Mouse (Mus musculus): Measurements from ENCODE around the gene Edf1. TPM values are rescaled to one million over a fixed set of nuclear protein-coding genes. Genes with fewer than 3 reads are reported as not detected.

Gene Edf1
- polyA plus RNA-seq, 1 experiment from 2014 or later: 263 TPM

DNA sequence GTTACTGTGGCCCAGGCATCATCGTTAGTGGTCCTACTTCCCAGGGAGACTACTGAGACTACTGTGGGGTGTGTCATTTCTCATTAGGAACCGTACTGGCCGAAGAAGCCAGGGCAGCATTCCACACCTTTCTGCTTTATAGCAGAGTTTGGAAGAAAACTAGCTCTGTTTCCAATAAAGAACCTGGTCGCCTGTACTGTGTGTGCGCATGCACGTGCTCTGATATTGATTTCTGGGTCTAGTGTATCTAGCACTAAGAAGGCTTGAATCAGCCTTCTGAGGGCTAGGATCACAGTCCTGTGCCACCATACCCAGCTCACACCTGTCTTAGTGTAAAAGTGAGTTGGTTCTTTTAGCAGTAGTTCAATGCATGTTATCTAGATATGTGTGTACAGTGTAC lies 1.1 kb downstream of the Edf1 start:
- peaks cover 19% of the 10 kb centered on the region for H3K4me1 ChIP-seq (ENCODE audit: insufficient read depth)
- H3K9ac ChIP-seq (replicated peaks): peak overlapping the region; percentile 98
- peak overlapping the region; percentile 96 for H3K4me3 ChIP-seq (ENCODE audit: low read depth, low read length)
- no peak for TF ChIP-seq CTCF (IDR thresholded peaks at IDR 0.05; ENCODE audit: low read depth)
- no peak for TF ChIP-seq EP300 (IDR thresholded peaks at IDR 0.05; ENCODE audit: low read depth)
- no peaks in the 10 kb centered on the region for H3K27me3 ChIP-seq (ENCODE audit: insufficient read depth, low read length)
- WGBS (ENCODE audit: insufficient replicate concordance): 63% methylated on average over 6 of the region's 6 CpGs
- peak overlapping the region; percentile 98; the same call in 1 of the 2 replicates for H3K27ac ChIP-seq (ENCODE audit: low read depth)
- DNase-seq (peak; percentile 45), ATAC-seq (no peak)
- peaks cover 42% of the 10 kb centered on the region for H3K36me3 ChIP-seq (replicated peaks; ENCODE audit: insufficient read depth, low read length)
- no peaks in the 10 kb centered on the region for H3K9me3 ChIP-seq (ENCODE audit: low read length)
- peak overlapping the region; percentile 99 for H3K4me2 ChIP-seq (ENCODE audit: low read depth, low read length)

DNA sequence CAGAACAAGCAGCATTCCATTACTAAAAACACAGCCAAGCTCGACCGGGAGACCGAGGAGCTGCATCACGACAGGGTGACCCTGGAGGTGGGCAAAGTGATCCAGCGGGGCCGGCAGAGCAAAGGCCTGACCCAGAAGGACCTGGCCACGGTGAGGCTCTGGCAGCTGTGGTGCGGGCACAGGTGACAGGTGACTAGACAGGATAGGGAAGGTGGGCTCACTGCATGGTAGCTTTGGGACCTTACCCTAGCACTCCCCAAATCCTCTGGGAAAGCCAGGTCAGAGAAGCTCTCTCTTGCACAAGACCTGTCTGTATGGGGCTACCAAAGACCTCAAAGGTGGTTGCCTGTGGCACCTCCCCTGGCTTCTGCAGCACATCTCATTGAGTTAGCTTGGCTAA lies 2.9 kb downstream of the Edf1 start:
- H3K4me2 ChIP-seq (ENCODE audit: low read depth, low read length): no peak overlapping the region
- WGBS (ENCODE audit: insufficient replicate concordance): 86% methylated on average over 8 of the region's 8 CpGs
- H3K4me3 ChIP-seq (ENCODE audit: low read depth, low read length): no peak overlapping the region
- H3K36me3 ChIP-seq (replicated peaks; ENCODE audit: insufficient read depth, low read length): peaks cover 51% of the 10 kb centered on the region
- ATAC-seq (no peak), DNase-seq (no peak)
- no peak overlapping the region for H3K9ac ChIP-seq (replicated peaks)
- H3K4me1 ChIP-seq (ENCODE audit: insufficient read depth): peaks cover 19% of the 10 kb centered on the region
- H3K27ac ChIP-seq (ENCODE audit: low read depth): no peak overlapping the region
- TF ChIP-seq EP300 (IDR thresholded peaks at IDR 0.05; ENCODE audit: low read depth) (no peak), CTCF (IDR thresholded peaks at IDR 0.05; ENCODE audit: low read depth) (no peak)
- H3K27me3 ChIP-seq (ENCODE audit: insufficient read depth, low read length): no peaks in the 10 kb centered on the region
- H3K9me3 ChIP-seq (ENCODE audit: low read length): no peaks in the 10 kb centered on the region

DNA sequence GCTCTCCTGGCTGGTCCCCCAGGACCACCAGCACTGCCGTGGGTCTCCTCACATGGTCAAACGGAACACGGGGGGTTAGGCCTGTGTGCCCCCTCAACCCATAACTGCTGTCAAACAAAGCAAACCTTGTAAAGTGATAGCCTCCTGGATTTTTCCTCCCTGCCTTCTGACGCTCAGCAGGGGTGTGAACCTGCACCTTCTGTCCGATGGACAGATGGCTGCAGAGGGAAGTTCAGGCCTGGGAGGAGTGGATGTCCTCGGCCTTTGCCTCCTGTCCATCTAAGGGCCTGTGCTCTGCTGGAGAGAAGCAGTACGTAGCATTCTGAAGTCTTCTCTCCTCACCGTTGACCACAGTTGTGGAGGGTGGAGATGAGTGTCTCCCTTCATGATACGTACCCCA lies 4.3 kb downstream of the Edf1 start:
- no peak for ATAC-seq
- H3K27ac ChIP-seq (ENCODE audit: low read depth): no peak overlapping the region

DNA sequence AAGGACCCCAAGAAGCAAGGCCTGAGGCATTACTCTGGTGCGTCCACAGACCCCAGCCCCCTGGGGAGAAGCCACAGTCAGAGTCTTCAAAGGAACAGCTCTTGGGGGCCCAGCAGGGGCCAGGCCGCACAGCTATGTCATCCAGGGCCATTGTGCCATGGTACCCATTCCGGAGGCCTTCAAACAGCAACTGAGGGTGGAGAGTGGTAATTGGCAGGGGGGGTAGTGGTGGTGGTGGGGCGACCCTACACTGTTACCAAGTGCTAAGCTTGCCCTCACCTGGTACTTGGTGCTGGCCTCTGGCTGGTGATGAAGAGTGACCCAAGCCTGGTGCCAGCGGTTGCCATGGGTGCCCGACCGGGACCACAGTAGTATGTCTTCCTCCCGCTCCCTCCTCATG lies 8.1 kb downstream of the Edf1 start:
- WGBS (ENCODE audit: insufficient replicate concordance): 88% methylated on average over 8 of the region's 8 CpGs
- H3K4me1 ChIP-seq (ENCODE audit: insufficient read depth): no peaks in the 10 kb centered on the region
- H3K4me2 ChIP-seq (ENCODE audit: low read depth, low read length): no peak overlapping the region

More for the DNA sequence above, 4.3 kb downstream of the Edf1 start:
- H3K9ac ChIP-seq (replicated peaks): no peak overlapping the region
- DNase-seq: no peak
- peaks cover 16% of the 10 kb centered on the region for H3K4me1 ChIP-seq (ENCODE audit: insufficient read depth)
- H3K36me3 ChIP-seq (replicated peaks; ENCODE audit: insufficient read depth, low read length): peaks cover 51% of the 10 kb centered on the region
- H3K27me3 ChIP-seq (ENCODE audit: insufficient read depth, low read length): no peaks in the 10 kb centered on the region
- no peak overlapping the region for H3K4me2 ChIP-seq (ENCODE audit: low read depth, low read length)
- no peak for TF ChIP-seq CTCF (IDR thresholded peaks at IDR 0.05; ENCODE audit: low read depth)
- TF ChIP-seq EP300 (IDR thresholded peaks at IDR 0.05; ENCODE audit: low read depth): no peak
- H3K9me3 ChIP-seq (ENCODE audit: low read length): no peaks in the 10 kb centered on the region
- H3K4me3 ChIP-seq (ENCODE audit: low read depth, low read length): no peak overlapping the region
- WGBS (ENCODE audit: insufficient replicate concordance): 83% methylated on average over 9 of the region's 9 CpGs

DNA sequence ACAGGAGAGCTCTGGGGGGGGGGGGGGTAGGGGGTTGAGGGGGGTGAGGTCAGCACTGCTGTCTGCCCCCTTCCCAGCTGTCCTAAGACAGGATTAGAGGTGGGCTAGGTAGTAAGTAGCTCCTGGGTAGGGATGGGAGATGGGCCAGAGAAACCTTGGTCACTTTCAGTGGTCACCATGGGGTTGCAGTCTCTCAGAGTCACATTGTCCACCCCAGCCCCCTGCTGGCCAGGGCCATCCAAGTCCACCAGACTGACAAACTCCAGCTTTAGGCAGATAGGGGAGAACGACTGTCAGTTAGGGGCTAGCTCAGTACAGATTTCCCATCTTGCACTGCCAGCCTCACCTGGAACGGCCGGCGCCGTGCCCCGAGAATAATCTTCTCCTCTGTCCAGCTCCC lies 8.9 kb downstream of the Edf1 start:
- Histone ChIP-seq H3K36me3 (replicated peaks; ENCODE audit: insufficient read depth, low read length) (peaks cover 30% of the 10 kb centered on the region), H3K27ac (ENCODE audit: low read depth) (no peak overlapping the region), H3K4me1 (ENCODE audit: insufficient read depth) (no peaks in the 10 kb centered on the region), H3K4me2 (ENCODE audit: low read depth, low read length) (no peak overlapping the region), H3K9ac (replicated peaks) (no peak overlapping the region), H3K27me3 (ENCODE audit: insufficient read depth, low read length) (no peaks in the 10 kb centered on the region), H3K9me3 (ENCODE audit: low read length) (no peaks in the 10 kb centered on the region), H3K4me3 (ENCODE audit: low read depth, low read length) (no peak overlapping the region)
- ATAC-seq (no peak), DNase-seq (no peak)
- WGBS (ENCODE audit: insufficient replicate concordance): 83% methylated on average over 6 of the region's 6 CpGs
- TF ChIP-seq CTCF (IDR thresholded peaks at IDR 0.05; ENCODE audit: low read depth) (peak; percentile 26; the same call in 1 of the 2 replicates), EP300 (IDR thresholded peaks at IDR 0.05; ENCODE audit: low read depth) (no peak)

More for the DNA sequence above, 8.1 kb downstream of the Edf1 start:
- Histone ChIP-seq H3K9ac (replicated peaks) (no peak overlapping the region), H3K4me3 (ENCODE audit: low read depth, low read length) (no peak overlapping the region), H3K27ac (ENCODE audit: low read depth) (no peak overlapping the region), H3K9me3 (ENCODE audit: low read length) (no peaks in the 10 kb centered on the region), H3K36me3 (replicated peaks; ENCODE audit: insufficient read depth, low read length) (peaks cover 37% of the 10 kb centered on the region), H3K27me3 (ENCODE audit: insufficient read depth, low read length) (no peaks in the 10 kb centered on the region)
- TF ChIP-seq CTCF (IDR thresholded peaks at IDR 0.05; ENCODE audit: low read depth) (no peak), EP300 (IDR thresholded peaks at IDR 0.05; ENCODE audit: low read depth) (no peak)
- DNase-seq (no peak), ATAC-seq (no peak)

DNA sequence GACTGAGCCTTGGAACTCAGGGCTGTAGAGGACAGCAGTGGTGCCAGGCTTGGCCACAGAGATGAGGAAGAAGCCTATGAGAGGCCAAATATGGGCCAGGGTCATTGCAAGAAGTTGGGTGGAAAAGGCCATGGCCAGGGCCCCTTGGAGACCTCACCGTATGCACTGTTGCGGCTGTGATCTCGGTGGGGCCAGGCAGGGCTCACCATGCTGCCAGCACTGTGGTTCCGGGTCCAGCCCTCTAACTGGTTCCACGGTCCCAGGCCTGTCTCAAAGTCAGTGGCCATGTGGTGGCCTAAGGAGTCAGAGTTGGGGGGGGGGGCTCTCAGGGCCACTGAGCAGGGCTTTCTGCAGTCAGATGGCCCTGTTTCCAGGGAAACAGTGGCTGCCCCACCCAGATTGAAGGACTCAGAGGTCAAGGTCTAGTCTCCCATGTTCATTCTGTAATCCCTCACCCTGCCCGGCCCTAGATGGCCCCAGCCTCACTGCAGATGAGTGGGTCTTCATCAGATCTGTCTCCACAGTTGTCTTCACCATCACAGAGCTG lies 10.9 kb downstream of the Edf1 start:
- DNase-seq: no peak
- H3K9me3 ChIP-seq (ENCODE audit: low read length): no peaks in the 10 kb centered on the region
- ATAC-seq: no peak
- no peak overlapping the region for H3K27ac ChIP-seq (ENCODE audit: low read depth)
- H3K36me3 ChIP-seq (replicated peaks; ENCODE audit: insufficient read depth, low read length): peaks cover 11% of the 10 kb centered on the region
- TF ChIP-seq CTCF (IDR thresholded peaks at IDR 0.05; ENCODE audit: low read depth): no peak
- TF ChIP-seq EP300 (IDR thresholded peaks at IDR 0.05; ENCODE audit: low read depth): no peak
- no peaks in the 10 kb centered on the region for H3K27me3 ChIP-seq (ENCODE audit: insufficient read depth, low read length)
- peaks cover 6% of the 10 kb centered on the region for H3K4me1 ChIP-seq (ENCODE audit: insufficient read depth)
- 85% methylated on average over 6 of the region's 6 CpGs for WGBS (ENCODE audit: insufficient replicate concordance)
- no peak overlapping the region for H3K9ac ChIP-seq (replicated peaks)
- no peak overlapping the region for H3K4me2 ChIP-seq (ENCODE audit: low read depth, low read length)
- no peak overlapping the region for H3K4me3 ChIP-seq (ENCODE audit: low read depth, low read length)

Data from liver, postnatal 0 days (tissue).